Mouse (Mus musculus) embryo, embryonic 11.5 days (tissue): Measurements from ENCODE around the gene Htatip2.

Source experiments
- DNase-seq: peaks from one replicate; pipeline ENCODE4 v3.0.0-alpha.2; 2012; ENCODE audit warnings: low read depth, low spot score

Htatip2 gene

DNA sequence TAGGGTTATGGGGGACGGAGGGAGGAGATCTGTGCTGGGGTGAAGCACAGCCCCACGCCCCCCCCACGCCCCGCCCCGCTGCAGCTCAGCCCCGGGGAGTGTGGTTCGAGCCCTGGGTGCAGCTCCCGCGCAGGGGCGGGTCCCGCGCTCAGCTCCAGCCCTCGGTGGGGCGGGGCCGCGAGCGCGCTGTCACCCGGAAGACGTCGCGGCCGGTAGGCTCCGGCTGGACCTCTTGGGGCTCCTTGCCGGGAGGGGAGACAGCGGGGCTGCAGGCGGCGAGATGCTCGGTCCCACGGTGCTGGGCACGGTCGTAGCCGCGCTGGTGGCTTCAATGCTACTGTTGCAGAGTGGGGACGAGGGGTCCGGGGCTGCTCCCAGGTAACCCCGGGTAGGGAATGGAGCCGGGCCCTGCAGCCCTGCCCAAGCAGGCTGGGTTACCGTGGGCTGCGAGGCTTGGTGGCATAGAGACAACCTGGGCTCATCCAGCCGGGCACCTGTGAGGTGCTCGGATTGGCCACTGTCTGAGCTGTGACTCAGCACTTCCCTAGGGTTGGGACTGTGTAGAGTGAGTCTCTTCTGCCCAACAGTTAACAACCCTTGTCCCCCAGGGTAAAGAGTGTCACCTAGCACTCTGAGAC lies at the start of gene Htatip2:
TSS of gene Htatip2 (plus strand) at position 182 of the 638 bp plus-strand sequence.
- DNase-seq = no peak

DNA sequence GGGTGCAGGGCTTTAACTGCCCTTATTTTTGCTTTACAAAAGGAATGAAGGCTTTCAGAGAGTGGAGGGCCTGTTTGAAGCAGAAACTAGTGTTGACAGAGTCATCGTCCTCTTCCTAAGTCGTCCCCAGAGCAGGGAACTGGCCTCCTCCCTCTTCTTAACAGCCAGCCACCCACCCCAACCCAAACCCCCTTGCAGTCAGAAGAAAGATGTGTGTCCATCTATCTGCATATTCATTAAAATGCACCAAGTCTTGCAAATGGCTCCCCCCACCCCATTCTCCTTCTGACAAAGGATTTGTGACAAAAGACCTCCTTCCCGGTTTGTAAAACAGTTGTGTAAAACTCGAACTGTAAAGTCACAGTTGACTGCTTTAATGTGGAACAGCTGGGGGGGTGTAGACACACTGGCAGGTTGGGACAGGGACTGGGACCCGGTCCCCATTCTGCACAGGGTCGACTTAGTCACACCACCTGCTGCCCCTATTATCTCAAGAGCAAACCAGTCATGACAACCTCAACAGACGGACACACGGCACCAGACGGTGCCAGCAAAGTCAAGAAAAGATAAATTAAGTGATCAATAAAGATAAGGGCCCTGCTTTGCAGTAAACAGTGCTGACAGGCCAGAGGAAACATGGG lies 49.4 kb upstream of the Htatip2 start:
- no peak for DNase-seq

DNA sequence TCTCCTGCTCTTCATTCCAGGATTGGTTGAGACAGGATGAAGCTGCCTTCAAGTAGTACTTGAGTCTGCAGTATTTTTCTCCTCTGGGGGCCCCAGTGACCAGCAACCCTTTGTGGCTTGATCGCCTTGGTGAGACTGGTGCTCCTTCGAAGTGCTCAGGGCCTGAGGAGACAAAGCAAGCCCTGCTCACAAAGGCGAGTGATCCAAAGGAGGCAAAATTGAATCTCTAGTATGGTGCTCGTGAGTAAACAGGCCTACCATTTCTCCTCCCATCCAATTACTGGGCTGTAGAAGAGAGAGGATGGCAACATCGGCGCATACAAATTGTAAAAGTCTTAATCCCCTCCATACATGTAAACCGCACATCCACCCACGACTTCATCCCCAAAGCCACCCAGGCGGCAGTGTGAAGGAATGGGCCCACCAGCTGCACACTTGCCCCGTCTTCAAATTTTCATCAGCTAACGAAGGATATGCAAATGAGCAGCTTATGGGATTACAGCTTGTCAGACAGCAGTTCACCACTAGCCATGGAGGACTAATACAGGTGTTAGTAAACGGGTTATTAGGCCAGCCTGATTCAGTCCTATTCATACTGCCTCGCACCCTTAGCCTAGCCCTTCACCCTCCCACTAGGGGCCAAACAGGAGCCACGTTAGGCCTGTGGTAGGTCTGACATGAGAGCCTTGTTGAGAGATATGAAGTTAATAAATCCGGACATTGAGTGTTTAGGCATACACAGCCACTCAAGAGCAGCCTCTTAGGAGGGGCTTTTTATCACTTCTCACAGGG lies 40.8 kb upstream of the Htatip2 start:
- no peak for DNase-seq

DNA sequence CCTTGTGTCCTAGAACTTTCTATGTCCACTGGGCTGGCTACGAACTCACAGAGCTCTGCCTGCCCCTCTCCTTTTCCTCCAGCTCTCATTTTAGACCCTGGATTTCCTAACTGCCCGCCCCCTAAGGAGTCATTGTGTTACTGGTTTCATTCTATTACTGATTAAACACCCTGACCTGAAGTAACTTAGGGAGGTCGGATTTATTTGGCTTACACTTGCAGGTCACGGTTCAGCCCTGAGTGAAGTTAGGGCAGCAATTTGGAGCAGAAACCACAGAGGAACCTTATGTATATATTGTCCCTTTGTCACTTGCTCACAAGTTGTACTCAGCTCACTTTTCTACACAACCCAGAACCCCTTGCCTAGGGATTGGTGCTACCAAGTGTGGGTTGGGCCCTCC lies 24.6 kb upstream of the Htatip2 start:
- DNase-seq = no peak

GRCm38 (mm10) chr7:49739448-49739847 lies 19.5 kb upstream of the Htatip2 start:
- DNase-seq = no peak

GRCm38 (mm10) chr7:49741474-49741873 lies 17.4 kb upstream of the Htatip2 start:
- DNase-seq = no peak

DNA sequence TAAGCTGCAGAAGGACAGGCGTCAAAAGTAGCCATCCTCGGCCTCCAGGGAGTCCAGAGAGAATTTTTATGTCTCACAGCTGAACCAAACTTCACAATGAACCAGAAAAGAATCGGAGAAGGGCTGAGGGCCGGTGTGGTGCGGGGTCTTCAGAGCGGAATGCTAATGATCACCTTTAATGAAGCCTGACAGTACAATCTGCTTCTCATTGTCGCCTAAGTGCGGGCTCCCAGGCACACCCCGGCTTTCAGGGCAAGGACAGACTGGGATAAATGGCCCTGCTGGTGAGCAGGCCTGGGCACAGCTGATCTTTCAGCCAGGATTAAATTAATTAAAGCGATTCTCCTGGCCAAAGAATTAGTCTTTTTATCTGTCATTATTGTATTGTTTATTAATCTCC lies 17.0 kb upstream of the Htatip2 start:
- no peak for DNase-seq

DNA sequence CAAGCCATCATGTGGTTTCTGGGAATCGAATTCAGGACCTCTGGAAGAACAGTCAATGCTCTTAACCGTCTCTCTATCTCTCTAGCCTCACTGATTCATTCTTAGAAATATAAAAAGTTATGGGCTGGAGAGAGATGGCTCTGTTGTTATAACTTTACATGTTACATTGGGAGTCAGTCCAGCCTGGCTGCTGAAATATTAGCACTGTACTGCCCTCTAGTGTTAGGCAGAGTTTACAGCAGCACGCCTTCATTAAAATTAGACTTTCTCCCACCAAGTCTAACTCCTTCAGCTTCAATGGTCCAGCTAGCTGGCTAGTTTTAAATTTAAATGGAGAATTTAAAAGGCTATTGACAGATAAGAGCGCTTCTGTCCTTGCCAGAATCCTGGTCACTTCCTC lies 7.8 kb upstream of the Htatip2 start:
- peak; percentile 34 for DNase-seq

DNA sequence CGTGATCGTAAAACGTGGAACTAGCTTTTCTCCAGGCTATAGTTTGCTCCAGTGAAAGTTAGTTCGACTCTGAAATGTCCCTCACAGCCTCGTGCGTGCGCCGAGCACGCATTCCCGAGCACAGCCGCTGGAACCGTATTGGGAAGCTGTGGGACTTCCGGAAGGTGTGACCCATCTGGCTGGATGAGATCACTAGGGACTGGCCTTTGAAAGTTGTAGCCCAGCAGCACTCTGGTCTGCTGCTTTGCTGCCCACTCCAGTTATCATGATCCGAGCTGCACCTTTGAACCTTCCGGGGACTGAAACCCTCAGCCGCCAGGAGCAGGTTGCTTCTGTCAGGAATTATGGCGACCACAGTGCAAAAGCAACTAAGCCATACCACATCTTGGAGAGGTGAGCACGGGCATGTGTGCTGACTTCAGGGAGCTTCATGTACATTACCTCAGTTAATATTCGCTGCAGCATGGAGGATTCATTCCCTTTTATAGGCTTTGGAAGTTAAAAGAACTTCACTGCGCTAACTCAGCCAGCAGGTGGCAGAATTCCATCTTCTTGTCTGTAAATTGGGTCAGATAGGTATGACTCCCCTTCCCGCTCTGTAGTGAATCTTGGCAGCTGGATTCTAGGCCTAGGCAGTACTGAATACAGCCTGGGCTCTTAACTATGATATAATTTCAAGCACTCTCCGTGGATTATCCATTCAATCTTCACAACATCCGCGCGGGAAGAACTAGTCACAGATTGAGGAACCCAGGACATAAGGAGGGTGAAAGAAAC lies 6.0 kb upstream of the Htatip2 start:
- DNase-seq = peak; percentile 48

DNA sequence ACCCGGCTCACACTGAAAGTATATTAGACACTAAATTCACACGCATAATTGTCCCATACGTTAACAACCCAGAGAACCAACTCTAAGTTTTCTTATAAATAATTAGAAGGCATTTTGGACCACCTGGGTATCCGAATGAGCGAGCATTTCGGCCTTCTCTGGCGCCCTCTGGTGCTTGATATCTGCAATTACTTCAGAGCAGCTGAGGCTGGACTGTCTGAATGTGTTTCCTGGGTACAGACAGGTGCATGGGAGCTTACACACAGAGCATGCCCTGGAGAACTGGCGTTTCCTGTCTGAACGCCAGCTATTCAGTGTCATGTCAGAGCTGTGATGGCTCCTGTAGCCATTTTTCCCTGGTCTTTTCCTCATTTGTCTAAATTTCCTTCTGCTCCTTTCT lies 4.1 kb upstream of the Htatip2 start:
- DNase-seq = peak; percentile 37

- DNase-seq = no peak
Observed at GRCm38 (mm10) chr7:49762605-49763004, 3.7 kb downstream of the Htatip2 start.

- DNase-seq = no peak
Observed at GRCm38 (mm10) chr7:49764011-49764716, 5.2 kb downstream of the Htatip2 start.

- DNase-seq = no peak
Observed at GRCm38 (mm10) chr7:49766166-49766565, 7.3 kb downstream of the Htatip2 start.

- DNase-seq = no peak
Observed at GRCm38 (mm10) chr7:49768509-49768908, 9.6 kb downstream of the Htatip2 start.

DNA sequence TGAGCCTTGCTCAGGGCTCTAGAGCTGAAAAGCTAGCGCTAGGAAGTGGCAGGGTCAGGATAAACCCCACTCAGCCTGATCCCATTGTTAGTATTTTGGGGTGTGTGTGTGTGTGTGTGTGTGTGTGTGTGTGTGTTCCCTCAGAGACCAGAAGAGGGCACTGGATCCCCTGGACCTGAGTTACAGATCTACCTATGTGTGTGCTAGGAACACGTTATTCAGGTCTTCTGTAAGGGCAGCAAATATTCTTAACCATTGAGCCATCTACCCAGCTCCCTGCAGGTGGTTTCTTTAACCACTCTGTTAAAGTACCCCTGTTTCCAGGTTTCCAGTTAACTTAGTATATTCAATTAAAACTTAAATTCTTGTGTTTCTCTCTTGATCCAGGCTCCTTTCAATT lies 15.5 kb downstream of the Htatip2 start:
- no peak for DNase-seq

GRCm38 (mm10) chr7:49777585-49777984 lies 18.7 kb downstream of the Htatip2 start:
- DNase-seq = no peak

GRCm38 (mm10) chr7:49778114-49778901 lies 19.4 kb downstream of the Htatip2 start, which contains the start of gene Prmt3:
Gene Prmt3, plus strand, starts transcription at chr7:49778346.
- peak; percentile 98 for DNase-seq

- no peak for DNase-seq
Observed at GRCm38 (mm10) chr7:49778904-49779615, 20.1 kb downstream of the Htatip2 start.

GRCm38 (mm10) chr7:49783017-49783416 lies 24.1 kb downstream of the Htatip2 start:
- no peak for DNase-seq

DNA sequence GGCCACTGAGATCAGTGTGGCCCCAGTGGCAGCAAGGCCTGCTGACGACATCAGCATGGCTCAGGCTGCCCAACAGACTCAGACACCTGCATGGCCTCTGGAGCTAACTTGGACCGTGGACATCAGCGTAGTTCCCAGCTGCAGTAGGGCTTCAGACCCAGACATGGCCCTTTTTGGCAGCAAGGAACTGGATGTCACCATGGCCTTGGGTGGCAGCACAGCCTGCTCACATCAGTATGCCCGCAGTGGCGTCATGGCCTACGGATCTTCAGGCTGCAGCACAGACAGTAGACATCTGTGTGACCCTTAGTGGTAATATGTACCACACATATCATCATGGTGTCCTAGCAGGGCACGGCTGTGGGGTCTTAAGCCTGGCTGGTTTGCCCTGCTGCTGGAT lies 26.2 kb downstream of the Htatip2 start:
- no peak for DNase-seq
